Mouse (Mus musculus) granulocyte monocyte progenitor cell, adult 5-6 weeks (primary cell): Measurements from ENCODE around the gene Ttll12. TPM values are rescaled to one million over a fixed set of nuclear protein-coding genes. Genes with fewer than 3 reads are reported as not detected.

Experiments used
- ATAC-seq: replicated peaks from 2 replicates; pipeline ENCODE4 v1.8.0; 2016; ENCODE audit warnings: mild to moderate bottlenecking, moderate TSS enrichment, inconsistent platforms; ENCODE audit not compliant: poor library complexity, severe bottlenecking
- total RNA-seq, 2 experiments: library from RNA; stranded (forward) in 1 of 2; stranded (reverse) in 1 of 2; fragments of 200-712, 200-1000 nt in 1 of 2; fragments of >200 nt in 1 of 2; fragmentation: Nextera tagmentation in 1 of 2; gene quantifications; 2 replicates each; pipeline ENCODE4 v1.2.3; 2014 to 2017

Ttll12 gene
- total RNA-seq, 2 experiments from 2014 or later: 10.1 to 15.1 TPM

DNA sequence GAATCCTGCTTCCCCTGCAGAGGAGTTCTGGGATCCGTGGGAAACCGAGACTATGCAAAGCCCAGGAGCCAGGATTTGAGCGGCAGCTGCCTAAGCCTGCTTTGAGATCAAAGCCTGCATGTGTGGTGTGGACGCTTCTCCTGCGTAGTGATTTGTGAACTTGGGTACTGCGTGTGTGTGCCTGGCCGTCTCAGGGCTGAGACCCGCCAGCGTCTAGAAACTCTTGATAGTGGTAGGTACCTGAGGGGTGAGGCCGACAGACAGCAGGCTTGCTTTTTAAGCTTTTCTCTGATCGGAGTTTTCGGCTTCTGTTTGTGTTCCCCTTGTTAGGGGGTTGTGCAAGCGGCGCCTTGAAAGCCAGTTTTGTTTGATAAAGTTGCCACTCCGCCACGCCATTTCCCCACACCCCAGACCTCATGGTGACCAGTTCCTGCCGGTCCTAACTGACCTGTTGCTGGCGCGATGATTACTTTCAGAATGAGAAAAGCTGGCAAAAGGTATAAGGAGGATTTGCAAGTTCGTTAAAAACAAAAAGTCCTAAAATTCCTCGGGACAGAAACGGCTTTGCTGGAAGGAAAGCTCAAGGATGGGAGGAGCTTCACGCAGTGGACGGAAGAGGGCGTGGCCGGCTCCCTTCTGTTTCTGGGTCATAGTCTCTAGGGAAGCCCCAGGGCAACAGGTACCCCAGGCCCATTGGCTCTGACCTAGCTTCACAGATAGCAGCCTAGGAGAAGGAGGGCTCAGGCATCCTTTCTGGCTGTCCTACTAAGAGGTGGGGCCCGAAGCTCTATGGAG lies 30.9 kb downstream of the Ttll12 start:
- peak; percentile 38 for ATAC-seq

DNA sequence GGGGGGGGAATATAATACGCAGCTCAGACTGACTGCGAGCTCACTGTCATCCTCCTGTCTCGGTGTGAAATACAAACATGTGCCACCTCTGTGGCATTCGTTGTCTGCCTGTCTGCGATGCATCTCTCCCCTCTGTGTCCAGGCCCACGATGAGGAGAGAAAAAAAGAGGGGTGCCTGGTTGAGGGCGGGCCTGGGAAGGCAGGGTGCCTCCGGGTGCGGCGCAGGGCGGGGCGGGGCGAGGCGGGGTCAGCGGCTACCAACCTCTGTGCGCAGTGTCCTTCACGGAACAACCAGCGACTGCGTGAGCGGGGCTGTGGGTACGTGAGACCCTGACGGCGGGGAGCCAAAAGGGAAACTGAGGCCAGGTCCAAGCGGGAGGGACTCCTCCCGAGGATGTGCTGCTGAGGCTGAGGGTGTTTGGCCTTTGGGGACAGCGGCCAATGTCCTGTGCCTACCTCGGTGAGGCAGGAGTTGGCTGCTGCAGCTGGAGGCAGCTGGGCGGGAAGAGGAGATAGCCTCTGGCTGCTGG lies 31.6 kb downstream of the Ttll12 start, which contains the start of the genes Tspo and Mcat:
Gene Tspo, plus strand, starts transcription at position 266 of the 530 bp plus-strand sequence.
Gene Mcat, minus strand, starts transcription at position 461 of the 530 bp plus-strand sequence.
- peak; percentile 60 for ATAC-seq

DNA sequence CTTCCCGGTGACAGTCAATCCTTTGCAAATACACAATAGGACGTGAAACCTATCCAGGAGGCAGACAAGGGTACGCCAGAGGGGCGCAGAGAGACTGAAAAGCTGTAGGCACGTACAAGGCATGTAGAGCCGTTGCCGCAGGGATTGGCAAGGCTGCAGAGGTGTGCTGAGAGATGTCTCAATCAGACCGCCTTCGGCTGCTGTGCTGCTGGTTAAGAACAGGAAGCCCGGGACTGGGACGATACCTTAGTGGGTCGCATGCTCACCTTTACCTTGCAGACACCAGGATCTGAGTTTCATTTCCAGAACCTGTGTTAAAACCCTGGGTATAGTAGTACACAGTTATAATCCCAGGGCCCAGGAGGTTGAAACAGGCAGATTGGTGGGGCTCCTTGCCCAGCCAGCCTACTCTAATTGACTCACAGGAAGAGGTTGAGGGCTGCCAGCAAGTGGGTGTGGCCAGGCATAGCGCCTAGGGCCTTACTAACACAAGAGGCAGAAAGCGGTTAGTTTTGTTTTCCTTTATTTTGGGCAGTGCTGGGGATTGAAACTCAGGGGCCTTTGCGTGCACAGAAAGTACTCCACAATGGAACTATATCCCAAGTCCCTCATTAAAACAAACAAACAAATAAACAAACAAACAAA lies 32.2 kb downstream of the Ttll12 start:
- ATAC-seq: peak; percentile 61

DNA sequence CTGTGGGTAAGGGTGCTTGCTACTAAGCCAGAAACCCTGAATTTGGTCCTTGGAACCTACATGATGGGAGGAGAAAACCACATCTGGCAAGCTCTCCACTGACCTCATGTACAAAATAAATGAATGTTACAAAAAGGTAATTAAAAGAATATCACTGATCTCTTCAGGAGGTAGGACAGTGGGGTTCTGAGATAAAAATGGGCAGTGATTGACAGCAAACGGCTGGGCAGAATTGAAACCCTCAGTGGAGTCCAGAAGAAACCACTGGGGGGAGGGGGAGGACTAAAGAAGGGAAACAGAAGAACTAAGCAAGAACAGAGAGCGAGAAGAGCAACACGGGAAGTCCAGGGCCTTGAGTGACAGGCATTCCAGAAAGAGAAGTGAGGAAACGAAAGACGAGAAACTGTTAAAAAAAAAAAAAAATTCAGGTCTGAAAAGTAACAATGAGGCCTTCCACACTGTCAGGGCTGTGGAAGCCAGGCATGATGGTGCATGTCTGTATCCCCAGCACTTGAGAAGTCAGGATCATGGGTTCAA lies 33.9 kb downstream of the Ttll12 start:
- ATAC-seq: peak; percentile 43

DNA sequence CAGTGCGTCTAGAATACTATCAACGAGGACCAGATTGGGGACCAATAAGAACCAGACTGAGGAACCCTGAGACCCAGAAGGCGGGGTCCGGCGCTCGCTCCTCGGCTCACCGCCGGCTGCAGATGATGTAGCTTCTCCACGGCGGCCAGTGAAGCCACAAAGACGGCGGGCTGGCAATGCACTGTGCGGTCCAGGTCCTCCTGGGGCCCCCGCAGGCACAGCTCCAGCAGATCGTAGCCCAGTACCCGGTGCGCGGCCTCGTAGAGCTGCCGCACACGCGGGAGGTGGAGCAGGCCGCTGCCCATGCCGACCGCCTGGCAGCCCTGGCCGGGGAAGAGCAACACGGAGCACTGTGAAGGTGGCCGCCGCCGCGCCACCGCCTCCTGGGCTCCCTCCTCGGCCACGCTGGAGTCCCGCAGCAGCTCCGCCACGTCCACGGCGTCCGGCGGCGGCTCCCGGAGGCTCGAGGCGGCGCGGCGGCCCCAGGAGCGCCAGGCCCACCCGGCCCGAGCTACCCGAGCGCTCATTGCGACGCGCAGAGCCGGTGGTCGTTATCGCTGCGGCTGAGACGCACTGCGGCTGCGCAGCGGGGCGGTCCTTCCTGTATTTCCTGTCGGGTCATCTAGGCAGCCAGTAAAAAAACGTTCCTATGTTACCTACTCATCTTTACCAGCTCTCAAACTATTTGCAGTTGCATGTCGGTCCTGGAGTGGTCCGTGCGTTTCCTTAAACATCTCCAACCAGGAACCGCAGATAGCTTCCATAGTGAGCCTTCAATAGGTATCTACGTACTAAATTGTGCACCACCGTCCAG lies 39.6 kb downstream of the Ttll12 start:
- peak; percentile 86 for ATAC-seq

DNA sequence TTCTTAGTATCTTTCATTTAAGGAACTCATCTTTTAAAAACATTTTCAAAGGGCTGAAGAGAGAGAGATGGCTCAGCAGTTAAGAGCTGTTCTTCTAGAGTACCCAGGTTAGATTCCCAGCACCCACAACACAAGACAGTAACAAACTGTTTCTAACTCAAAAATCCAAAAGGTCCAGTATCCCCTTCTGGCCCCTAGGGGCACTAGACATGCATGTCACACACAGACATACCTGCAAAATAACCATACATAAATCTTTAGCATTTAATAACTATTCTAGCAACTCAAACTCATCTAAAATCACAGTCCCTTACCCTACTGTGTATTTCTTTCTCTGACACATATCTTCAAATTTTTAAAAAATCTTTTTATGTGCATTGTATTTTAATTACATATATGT lies 41.1 kb downstream of the Ttll12 start:
- ATAC-seq: no peak

DNA sequence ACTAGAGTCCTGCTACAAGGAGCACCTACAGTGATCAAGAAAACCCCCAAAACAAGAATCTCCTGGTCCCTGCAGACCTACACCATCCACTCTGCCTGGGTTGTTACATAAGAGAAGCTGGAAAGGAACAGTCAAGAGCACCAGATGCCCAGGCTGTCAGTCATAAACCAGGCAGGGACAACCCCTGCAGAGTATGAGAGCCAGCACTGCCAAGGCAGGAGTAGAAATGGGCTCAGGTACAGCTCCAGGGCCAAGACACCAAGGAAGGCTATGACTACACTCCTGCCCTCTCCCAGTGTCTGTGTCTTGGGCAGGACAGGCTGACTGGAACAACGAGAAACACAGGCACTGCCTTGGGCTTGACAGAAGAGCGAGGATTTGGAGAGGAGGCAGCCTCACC lies 44.8 kb downstream of the Ttll12 start:
- ATAC-seq: no peak

DNA sequence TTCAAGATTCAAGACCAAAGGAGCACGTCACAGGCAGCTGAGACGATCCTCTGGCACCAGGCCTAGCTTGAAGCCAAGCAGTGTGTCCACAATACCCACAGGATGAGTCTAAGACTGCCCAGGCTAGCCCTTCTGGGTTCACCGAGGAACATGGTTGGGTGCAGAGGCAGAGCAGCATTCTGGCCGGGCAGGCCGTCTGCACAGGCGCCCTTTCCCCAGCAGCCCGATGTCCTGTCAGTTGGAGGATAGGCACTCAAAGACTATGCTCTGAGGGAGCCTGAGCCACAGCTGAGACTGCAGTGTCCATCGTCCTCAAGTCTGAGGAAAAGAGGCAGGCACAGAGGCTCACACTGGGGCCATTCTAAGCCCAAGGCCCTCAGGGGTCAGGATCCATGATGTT lies 47.8 kb downstream of the Ttll12 start:
- no peak for ATAC-seq

DNA sequence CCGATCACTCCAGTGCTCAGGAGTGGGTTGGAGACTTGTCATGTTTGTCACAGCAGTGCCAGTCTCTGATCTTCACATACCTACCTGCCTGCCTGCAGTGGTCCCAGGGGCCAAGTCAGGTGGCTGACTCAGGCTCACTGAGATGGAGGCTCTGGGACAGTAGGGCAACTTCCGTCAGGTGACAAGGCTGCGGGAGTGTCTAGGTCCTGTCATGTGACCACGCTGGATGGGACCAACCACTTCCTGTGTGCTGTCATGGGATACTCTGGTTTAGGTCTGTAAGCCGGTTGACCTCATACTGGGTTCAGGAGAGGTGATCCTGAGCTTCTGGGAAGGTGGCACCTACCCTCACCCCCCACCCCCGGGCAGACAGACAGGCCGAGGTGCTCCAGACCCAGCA lies 48.9 kb downstream of the Ttll12 start:
- no peak for ATAC-seq

DNA sequence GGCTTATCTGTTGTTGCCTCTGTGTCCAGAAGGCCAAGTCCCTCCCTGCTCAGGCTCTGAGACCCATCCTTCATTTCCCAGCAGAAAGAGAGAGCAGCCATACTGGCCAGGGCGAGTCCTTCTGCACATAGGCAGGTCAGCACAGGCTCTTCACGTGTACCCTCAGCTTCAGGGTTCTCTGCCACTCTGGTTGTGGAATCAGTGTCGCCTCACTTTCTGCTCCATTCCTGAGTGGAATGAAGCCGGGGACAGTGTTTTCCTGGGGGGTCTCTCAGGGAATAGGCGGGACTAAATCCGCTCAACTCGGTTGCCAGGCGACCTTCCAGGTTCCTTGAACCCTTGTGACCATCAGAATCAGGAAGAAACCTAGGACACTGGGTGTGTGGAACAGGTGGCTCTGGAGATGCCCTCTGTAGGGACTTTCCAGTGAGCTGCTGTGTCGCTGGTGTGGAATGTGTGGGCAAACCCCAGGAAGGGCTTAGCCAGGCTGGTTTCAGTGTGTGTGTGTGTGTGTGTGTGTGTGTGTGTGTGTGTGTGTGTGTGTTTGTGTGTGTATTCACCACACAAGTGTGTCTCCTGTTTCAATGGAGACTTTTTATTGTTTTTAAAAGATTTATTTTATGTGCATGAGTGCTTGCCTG lies 53.2 kb downstream of the Ttll12 start:
- ATAC-seq: no peak

DNA sequence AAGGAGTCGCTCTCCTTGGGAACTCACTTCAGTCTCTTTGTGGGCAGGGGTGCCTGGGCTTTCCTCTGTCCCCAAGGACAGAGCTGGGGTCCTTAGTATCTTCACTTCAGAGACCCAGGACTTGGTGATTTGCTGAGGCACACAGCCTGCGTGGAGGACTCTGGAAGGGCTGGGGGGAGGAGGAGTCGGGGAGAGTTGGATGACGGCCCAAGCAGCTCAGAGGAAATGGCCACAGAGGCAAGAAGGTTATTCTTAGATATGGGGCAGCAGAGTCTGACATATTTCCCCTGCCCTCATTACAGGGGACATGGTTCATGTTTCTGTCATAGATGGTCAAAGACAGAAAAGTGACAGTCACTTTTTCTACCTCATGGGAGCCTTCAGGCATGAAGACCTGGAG lies 55.1 kb downstream of the Ttll12 start:
- ATAC-seq: no peak

DNA sequence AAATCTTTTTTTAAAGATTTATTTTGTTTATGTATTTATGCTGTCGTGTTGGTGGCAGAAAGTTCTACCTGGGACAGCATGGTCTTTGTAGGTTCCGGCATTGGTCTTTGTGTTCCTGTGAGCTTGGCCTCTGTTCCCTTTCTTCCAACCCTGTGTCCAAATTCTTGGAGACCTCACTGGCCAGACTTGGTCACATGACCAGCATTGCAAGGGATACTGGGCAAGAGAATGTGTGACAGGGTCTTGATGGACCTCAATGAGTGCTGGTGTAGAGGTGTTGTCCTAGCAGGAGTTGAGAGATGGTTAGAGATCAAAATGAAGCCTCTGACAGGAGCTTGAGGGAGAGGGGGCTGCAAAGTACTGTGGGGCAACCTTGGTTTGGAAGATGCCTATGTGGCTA lies 56.1 kb downstream of the Ttll12 start:
- no peak for ATAC-seq

DNA sequence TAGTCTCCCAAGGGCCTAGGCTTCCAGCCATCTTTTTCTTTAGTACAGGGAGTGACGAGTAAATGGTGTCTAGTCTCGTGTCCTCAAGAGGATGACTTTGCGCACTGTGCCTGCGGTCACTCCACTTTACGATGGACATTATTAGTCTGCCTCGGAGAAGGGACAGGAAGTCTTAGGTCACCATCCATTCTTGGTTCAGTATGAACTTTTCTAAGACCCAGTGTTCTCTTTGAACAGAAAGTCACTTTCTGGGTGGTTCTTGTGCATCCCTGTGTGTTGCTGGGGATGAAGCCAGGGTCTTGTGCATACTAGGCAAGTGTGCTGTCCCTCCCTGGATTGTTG lies 59.1 kb downstream of the Ttll12 start:
- no peak for ATAC-seq

DNA sequence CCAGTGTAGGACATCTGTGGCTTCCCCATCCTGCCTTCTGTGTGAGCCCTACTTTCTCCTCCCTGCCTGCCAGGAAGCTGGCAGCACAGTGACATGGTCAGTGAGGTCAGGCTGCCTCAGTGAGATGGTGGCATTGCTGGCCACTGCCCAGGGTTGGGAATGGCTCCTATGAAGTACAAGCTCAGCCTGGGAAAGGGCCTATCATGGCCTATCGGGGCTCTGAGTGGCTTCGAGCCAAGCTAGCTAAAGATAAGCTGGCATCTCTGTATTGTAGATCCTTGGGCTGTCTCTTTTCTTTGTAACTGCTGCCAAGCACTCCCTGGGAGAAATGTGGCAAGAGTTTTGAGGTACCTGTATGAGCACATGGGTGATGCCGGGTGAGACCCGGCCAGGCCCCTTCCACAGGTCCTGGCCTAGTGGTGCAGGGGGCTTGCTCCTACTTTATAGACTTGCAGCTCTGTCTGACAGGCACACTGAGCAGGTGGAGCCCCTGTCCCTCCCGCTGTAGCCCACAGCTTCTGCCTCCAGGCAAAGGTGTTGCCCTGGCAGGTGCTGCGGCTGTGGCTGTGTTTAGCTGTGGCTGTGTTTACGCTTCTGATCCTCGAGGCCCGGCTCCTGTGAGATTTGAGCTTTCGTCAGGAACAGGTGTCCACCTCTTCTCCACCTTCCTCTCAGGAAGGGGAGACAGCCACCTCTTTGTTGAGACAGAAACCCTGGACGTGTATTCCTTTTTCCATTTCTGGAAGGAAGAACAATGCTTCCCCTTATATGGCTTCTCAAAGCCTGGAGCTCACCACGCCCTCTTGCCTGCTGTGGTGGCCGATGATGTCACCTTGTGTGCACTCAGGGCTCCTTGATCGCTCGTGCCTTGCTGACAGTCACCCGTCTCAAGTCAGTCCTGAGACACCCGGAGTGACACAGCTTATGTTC lies 59.7 kb downstream of the Ttll12 start:
- ATAC-seq: no peak

DNA sequence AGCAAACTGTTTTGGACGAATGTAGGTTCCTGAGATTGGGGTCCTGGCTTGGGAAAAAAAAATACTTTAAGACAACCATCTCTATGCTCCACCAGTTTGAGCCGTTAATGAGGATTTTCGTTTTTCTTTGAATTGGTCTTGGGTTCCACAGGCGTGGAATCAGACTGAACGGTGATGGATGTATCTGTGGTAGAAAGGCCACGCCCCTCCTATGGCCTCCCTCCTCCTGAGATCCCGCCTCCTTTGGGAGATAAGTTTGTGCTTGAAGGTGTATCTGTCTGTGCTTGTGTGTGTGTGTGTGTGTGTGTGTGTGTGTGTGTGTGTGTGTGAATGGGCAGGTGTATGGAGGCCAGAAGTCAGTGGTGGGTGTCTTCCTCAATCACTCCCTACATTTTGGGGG lies 62.4 kb downstream of the Ttll12 start:
- ATAC-seq: no peak

DNA sequence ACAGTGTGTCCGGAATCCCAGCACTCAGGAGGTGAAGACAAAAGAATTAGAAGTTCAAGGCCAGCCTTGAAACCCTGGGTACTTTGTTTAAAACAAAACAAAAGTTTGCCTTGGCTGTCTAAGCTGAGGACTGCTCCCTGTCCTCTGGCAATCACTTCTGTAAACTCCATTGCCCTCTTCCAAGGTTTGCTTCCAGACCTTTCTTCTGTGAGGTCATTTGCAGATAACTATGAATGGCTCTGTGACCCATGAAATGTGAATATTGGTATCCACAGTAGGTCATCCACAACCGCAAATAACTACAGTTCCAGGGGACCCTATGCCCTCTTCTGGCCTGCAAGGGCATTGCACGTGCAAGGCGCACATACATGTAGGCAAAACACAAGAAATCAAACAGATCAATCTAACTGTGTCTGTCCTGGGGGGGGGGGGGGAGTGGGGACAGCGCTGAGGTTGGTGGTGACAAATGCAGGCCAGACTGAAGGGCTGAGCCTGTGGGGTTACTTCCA lies 62.9 kb downstream of the Ttll12 start:
- ATAC-seq: no peak

DNA sequence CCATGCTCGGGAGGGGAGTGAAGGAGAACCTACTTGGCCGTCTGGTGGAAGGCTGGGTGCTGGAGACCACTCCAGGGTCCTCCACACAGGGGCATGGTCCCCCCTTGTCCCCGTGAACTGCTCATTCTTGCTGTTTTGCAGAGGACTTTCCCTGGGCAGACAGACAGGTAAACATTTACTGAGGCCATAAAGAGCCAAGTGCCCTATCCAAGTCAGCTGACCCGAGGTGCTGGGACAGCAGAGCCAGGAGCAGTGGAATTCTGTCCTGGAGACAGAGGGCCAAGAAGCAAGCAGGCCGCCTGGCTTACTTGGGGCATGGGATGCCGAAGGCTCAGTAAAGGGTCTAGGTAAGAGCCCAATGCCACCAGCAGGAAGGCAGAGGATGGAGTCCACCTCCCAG lies 64.3 kb downstream of the Ttll12 start:
- no peak for ATAC-seq

DNA sequence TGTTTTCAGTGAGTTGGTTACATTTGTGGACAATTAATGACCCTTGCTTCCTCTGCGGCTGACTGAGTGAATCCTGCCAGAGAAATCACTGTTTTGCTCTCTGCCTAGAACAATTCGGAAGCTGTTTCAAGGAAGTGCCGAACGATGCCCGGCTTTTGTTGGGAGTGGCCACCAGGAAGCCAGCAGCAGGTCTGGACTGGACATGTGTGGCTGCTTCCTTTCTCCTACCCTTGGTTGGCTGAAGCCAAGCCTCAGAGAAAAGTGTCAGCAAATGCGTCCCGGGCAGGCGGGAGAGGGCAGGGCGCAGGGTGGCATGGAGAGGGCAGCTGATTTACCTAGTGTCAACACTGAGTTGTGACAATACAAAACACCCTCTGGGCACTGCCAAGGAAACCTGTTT lies 64.7 kb downstream of the Ttll12 start:
- ATAC-seq: no peak

DNA sequence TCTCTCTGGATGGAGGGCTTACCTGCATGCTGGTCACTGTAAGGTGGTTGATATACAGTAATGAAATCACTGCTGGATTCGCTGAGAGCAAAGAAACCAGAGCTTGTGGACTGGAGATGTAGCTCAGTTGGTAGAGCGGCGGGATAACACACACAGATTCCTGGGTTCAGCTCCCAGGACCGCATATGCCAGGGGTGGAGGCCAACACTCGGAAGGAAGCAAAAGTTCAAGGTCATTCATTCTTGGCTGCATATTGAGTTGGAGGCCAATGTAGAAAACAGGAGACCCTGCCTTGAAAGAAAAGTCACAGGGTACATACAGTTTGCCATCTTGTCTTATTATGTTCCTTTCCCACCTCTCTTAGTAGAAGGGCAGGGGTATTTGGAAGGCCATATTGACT lies 65.2 kb downstream of the Ttll12 start:
- no peak for ATAC-seq
